Mouse (Mus musculus): ENCODE results near the gene Cavin1. TPM values are rescaled to one million over a fixed set of nuclear protein-coding genes. Genes with fewer than 3 reads are reported as not detected.
A peak's percentile ranks its signal among the peaks of the same experiment; 100 is the strongest.

Cavin1 gene
- total and polyA plus RNA-seq, 3 experiments = 0.05 to 0.21 (median 0.13) TPM

DNA sequence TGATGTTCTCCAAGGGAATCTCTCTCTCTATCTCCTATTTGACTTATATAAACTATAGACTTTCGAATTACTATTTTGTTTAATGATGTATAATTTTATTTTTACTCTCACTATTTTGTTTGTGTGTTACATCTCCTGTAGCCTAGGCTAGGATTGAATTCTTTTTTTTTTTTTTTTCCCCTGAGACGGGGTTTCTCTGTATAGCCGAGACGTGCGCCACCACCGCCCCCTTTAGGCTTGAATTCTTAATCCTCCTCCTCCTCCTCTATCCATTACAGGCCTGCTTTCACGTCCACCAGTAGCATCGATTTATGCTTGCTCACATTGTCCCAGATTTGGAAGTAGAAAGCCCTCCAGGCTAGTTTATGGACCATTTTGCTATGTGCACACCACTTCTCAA lies 11.4 kb upstream of the Cavin1 start:
- H3K27me3 ChIP-seq (replicated peaks) = peaks cover 3% of the 10 kb centered on the region
- dilution Hi-C loops (cut with MboI; ENCODE audit: extremely low pct_ligation_motif_present, extremely low pct_unique_long_range_greater_than_20kb, low sequenced_read_pairs) (no loop called here), in situ Hi-C loops (cut with MboI; ENCODE audit: low pct_ligation_motif_present, low pct_unique_long_range_greater_than_20kb, low sequenced_read_pairs) (loop anchor here (5.0 kb wide), 2 partner anchors 35 to 75 kb away; no protein-coding TSS in a partner anchor)
- no peaks in the 10 kb centered on the region for H3K79me2 ChIP-seq (replicated peaks; ENCODE audit: control insufficient read depth, extremely low read depth, insufficient read depth, poor library complexity, severe bottlenecking)
- no peak overlapping the region for H3K4me3 ChIP-seq (replicated peaks in 1 of 3; ENCODE audit: low read depth in 2 of 3, low read length in 2 of 3, poor library complexity in 1 of 3)
- H3K27ac ChIP-seq (ENCODE audit: insufficient read depth, low read depth) = no peak overlapping the region
- H3K4me2 ChIP-seq (ENCODE audit: insufficient read depth, low read depth, poor library complexity, severe bottlenecking) = peak overlapping the region; percentile 32; the same call in 1 of the 2 replicates
- no peak for DNase-seq (ENCODE audit: extremely low read depth)
- H3K4me1 ChIP-seq (ENCODE audit: control insufficient read depth in 1 of 2, insufficient read depth in 2 of 2) = peaks cover 0 to 9% of the 10 kb centered on the region in 2 experiments; a peak in 3 of 4 replicates
- H3K9ac ChIP-seq (ENCODE audit: insufficient read depth, low read depth) = no peak overlapping the region
- peaks cover 4% of the 10 kb centered on the region for H3K9me3 ChIP-seq (replicated peaks; ENCODE audit: low read length)
- peak; percentile 95 for TF ChIP-seq ZNF384 (IDR thresholded peaks at IDR 0.05; ENCODE audit: low read depth, low read length)
- peak; percentile 28 for TF ChIP-seq SMC3 (IDR thresholded peaks at IDR 0.05; ENCODE audit: low read depth, low read length)
- peak in 1 of 2 experiments; percentile 61; a peak in 2 of 4 replicates for TF ChIP-seq CTCF (conservative IDR thresholded peaks at IDR 0.05 in 1 of 2, IDR thresholded peaks at IDR 0.05 in 1 of 2; ENCODE audit: low read depth in 2 of 2, low read length in 2 of 2)
- TF ChIP-seq CHD2 (IDR thresholded peaks at IDR 0.05; ENCODE audit: low read length) = no peak
- TF ChIP-seq MAX (IDR thresholded peaks at IDR 0.05; ENCODE audit: low read length) = no peak
- TF ChIP-seq RAD21 (IDR thresholded peaks at IDR 0.05; ENCODE audit: low read depth, low read length) = peak; percentile 54
- no peak for TF ChIP-seq MAZ (IDR thresholded peaks at IDR 0.05; ENCODE audit: low read depth, low read length)
- TF ChIP-seq HCFC1 (IDR thresholded peaks at IDR 0.05; ENCODE audit: low read depth, low read length) = no peak
- no peak for TF ChIP-seq UBTF (IDR thresholded peaks at IDR 0.05; ENCODE audit: low read depth, low read length)
- no peaks in the 10 kb centered on the region for H3K36me3 ChIP-seq (replicated peaks in 1 of 2; ENCODE audit: control insufficient read depth in 1 of 2, insufficient read depth in 1 of 2, low read length in 1 of 2)

DNA sequence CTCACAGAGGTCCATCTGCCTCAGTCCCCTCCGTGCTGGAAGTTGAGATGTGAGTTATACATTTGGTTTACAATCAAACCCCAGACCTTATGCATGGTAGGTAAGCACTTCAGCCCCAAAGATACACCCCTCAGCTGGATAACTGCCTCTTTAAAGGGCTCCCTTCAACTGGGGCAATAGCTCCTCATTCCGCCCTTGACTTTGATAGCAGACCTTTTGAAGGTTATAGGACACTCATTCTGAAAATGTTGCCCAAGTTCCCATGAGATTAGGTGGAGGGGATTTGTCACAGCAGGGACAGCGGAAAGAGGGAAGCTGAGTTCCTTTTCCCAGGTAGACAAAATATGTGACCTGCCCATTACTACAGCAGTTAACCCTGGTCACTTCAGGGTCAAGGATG lies 10.5 kb upstream of the Cavin1 start:
- Histone ChIP-seq H3K79me2 (replicated peaks; ENCODE audit: control insufficient read depth, extremely low read depth, insufficient read depth, poor library complexity, severe bottlenecking) (no peaks in the 10 kb centered on the region), H3K9me3 (replicated peaks; ENCODE audit: low read length) (peaks cover 4% of the 10 kb centered on the region), H3K27ac (ENCODE audit: insufficient read depth, low read depth) (no peak overlapping the region), H3K36me3 (replicated peaks in 1 of 2; ENCODE audit: control insufficient read depth in 1 of 2, insufficient read depth in 1 of 2, low read length in 1 of 2) (no peaks in the 10 kb centered on the region), H3K4me3 (replicated peaks in 1 of 3; ENCODE audit: low read depth in 2 of 3, low read length in 2 of 3, poor library complexity in 1 of 3) (no peak overlapping the region), H3K4me1 (ENCODE audit: control insufficient read depth in 1 of 2, insufficient read depth in 2 of 2) (peaks cover 0 to 9% of the 10 kb centered on the region in 2 experiments; a peak in 3 of 4 replicates), H3K4me2 (ENCODE audit: insufficient read depth, low read depth, poor library complexity, severe bottlenecking) (no peak overlapping the region), H3K27me3 (replicated peaks) (peaks cover 3% of the 10 kb centered on the region), H3K9ac (ENCODE audit: insufficient read depth, low read depth) (no peak overlapping the region)
- DNase-seq (ENCODE audit: extremely low read depth) = no peak
- in situ Hi-C loops (cut with MboI; ENCODE audit: low pct_ligation_motif_present, low pct_unique_long_range_greater_than_20kb, low sequenced_read_pairs) (loop anchor here (5.0 kb wide), 2 partner anchors 36 to 76 kb away; no protein-coding TSS in a partner anchor), dilution Hi-C loops (cut with MboI; ENCODE audit: extremely low pct_ligation_motif_present, extremely low pct_unique_long_range_greater_than_20kb, low sequenced_read_pairs) (no loop called here)
- no peak for TF ChIP-seq GABPA (IDR thresholded peaks at IDR 0.05; ENCODE audit: insufficient replicate concordance, low read depth, low read length)
- no peak for TF ChIP-seq EP300 (IDR thresholded peaks at IDR 0.05; ENCODE audit: low read length)
- no peak for TF ChIP-seq E2F4 (IDR thresholded peaks at IDR 0.05; ENCODE audit: insufficient replicate concordance, low read depth, low read length)

- TF ChIP-seq ZNF384 (IDR thresholded peaks at IDR 0.05; ENCODE audit: low read depth, low read length) = no peak
- TF ChIP-seq ZC3H11A (IDR thresholded peaks at IDR 0.05; ENCODE audit: low read depth, low read length) = no peak
- TF ChIP-seq CTCF (conservative IDR thresholded peaks at IDR 0.05 in 1 of 2, IDR thresholded peaks at IDR 0.05 in 1 of 2; ENCODE audit: low read depth in 2 of 2, low read length in 2 of 2) = no peak
- TF ChIP-seq PAX5 (IDR thresholded peaks at IDR 0.05; ENCODE audit: low read length) = no peak
- TF ChIP-seq SMC3 (IDR thresholded peaks at IDR 0.05; ENCODE audit: low read depth, low read length) = no peak
- TF ChIP-seq MAX (IDR thresholded peaks at IDR 0.05; ENCODE audit: low read length) = no peak
- TF ChIP-seq JUN (IDR thresholded peaks at IDR 0.05; ENCODE audit: insufficient read depth, low read depth, low read length) = no peak
- no peak for TF ChIP-seq JUND (conservative IDR thresholded peaks at IDR 0.05; ENCODE audit: low read depth, low read length)
- H3K4me2 ChIP-seq (ENCODE audit: insufficient read depth, low read depth, poor library complexity, severe bottlenecking) = no peak overlapping the region
Measured at GRCm38 (mm10) chr11:100980438-100980837, 9.8 kb upstream of the Cavin1 start.

More at GRCm38 (mm10) chr11:100980438-100980837, 9.8 kb upstream of the Cavin1 start:
- Histone ChIP-seq H3K9me3 (replicated peaks; ENCODE audit: low read length) (no peaks in the 10 kb centered on the region), H3K4me3 (replicated peaks in 1 of 3; ENCODE audit: low read depth in 2 of 3, low read length in 2 of 3, poor library complexity in 1 of 3) (no peak overlapping the region), H3K27ac (ENCODE audit: insufficient read depth, low read depth) (no peak overlapping the region), H3K9ac (ENCODE audit: insufficient read depth, low read depth) (no peak overlapping the region), H3K36me3 (replicated peaks in 1 of 2; ENCODE audit: control insufficient read depth in 1 of 2, insufficient read depth in 1 of 2, low read length in 1 of 2) (no peaks in the 10 kb centered on the region), H3K4me1 (ENCODE audit: control insufficient read depth in 1 of 2, insufficient read depth in 2 of 2) (peaks cover 0 to 9% of the 10 kb centered on the region in 2 experiments; a peak in 3 of 4 replicates), H3K79me2 (replicated peaks; ENCODE audit: control insufficient read depth, extremely low read depth, insufficient read depth, poor library complexity, severe bottlenecking) (no peaks in the 10 kb centered on the region), H3K27me3 (replicated peaks) (peaks cover 3% of the 10 kb centered on the region)
- in situ Hi-C loops (cut with MboI; ENCODE audit: low pct_ligation_motif_present, low pct_unique_long_range_greater_than_20kb, low sequenced_read_pairs) = loop anchor here (5.0 kb wide), 2 partner anchors 37 to 77 kb away; no protein-coding TSS in a partner anchor
- no peak for DNase-seq (ENCODE audit: extremely low read depth)
- dilution Hi-C loops (cut with MboI; ENCODE audit: extremely low pct_ligation_motif_present, extremely low pct_unique_long_range_greater_than_20kb, low sequenced_read_pairs) = no loop called here

Measured in CH12.LX (cell line).